Mouse (Mus musculus) forebrain, embryonic 13.5 days (tissue): Measurements from ENCODE around the gene Irf7. TPM values are rescaled to one million over a fixed set of nuclear protein-coding genes. Genes with fewer than 3 reads are reported as not detected.
A peak's percentile ranks its signal among the peaks of the same experiment; 100 is the strongest.

Source experiments
- ATAC-seq: fragments of 200-750 bp; cut with Nextera tagmentation; 2 replicates; pipeline ENCODE4 v1.8.0; 2017
- H3K27ac ChIP-seq: fragments of 300-500 bp; sonication (generic); 2 replicates; pipeline ENCODE4 v1.5.1; 2015; ENCODE audit warnings: inconsistent platforms, mild to moderate bottlenecking, moderate library complexity
- H3K27me3 ChIP-seq: fragments of 300-500 bp; sonication (generic); 2 replicates; pipeline ENCODE4 v1.6.1; 2015; ENCODE audit warnings: mild to moderate bottlenecking, inconsistent platforms
- H3K36me3 ChIP-seq: fragments of 300-500 bp; sonication (generic); 2 replicates; pipeline ENCODE4 v1.6.1; 2015; ENCODE audit warnings: mild to moderate bottlenecking, inconsistent platforms; ENCODE audit not compliant: poor library complexity, severe bottlenecking
- H3K4me1 ChIP-seq: fragments of 300-500 bp; sonication (generic); 2 replicates; pipeline ENCODE4 v1.6.1; 2015; ENCODE audit warnings: inconsistent platforms
- H3K4me2 ChIP-seq: fragments of 300-500 bp; sonication (generic); 2 replicates; pipeline ENCODE4 v1.6.1; 2015; ENCODE audit warnings: inconsistent platforms, mild to moderate bottlenecking, moderate library complexity
- H3K4me3 ChIP-seq: fragments of 300-500 bp; sonication (generic); 2 replicates; pipeline ENCODE4 v1.5.1; 2015; ENCODE audit warnings: mild to moderate bottlenecking, inconsistent platforms
- H3K9ac ChIP-seq: fragments of 300-500 bp; sonication (generic); 2 replicates; pipeline ENCODE4 v1.6.1; 2015; ENCODE audit warnings: mild to moderate bottlenecking, inconsistent platforms
- H3K9me3 ChIP-seq: fragments of 300-500 bp; sonication (generic); replicated peaks from 2 replicates; pipeline ENCODE4 v1.6.1; 2016; ENCODE audit warnings: inconsistent platforms
- WGBS: fragments of 180-500 bp; shearing (Covaris S2); methylation state at CpG from one replicate; pipeline ENCODE4 v1.1.7; 2015; 5-methylcytosine and 5-hydroxymethylcytosine counted together
- polyA plus RNA-seq: library from polyadenylated mRNA; unstranded; fragments of >200 nt; fragmentation: Nextera tagmentation; extraction: Ambion mirVana; gene quantifications from 2 replicates; pipeline ENCODE4 v1.2.1, GENCODE M21; 2015

Irf7 gene
- polyA plus RNA-seq, 1 experiment from 2014 or later = 1.1 TPM

DNA sequence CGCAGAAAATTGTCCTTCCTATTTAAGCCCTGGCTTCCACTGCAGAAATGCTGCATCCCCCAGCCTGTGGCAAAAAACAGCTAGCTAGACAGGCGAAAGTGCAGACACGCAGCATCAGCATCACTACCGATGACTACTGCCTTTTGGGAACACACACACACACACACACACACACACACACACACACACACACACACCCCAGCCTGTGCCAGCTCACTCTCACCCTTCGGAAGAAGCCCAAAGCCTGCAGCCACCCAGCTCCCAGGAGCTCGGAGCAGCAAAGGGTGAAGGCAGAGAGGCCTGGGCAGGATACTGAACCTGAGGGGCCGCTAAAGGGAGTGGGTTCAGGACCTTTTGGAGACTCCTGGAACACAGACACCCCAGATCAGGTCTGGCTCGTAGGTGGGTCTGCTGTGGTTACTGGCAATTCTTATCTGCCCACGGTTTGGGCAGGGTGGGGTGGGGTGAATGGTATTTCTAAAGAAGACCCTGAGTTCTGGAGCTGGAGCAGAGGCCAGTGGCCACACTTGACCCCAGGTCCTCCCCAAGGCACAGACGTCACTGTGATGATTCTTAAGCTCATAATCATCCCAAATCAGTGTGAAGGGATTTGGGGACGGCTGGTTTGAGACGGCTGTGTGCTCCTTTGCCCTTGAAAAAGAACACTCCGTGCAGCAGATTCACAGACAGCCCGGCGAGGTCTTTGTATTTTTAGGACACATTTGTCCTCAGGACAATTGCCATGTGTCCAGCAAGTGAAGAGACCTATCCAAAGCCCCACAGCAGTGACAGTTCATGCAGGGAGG lies 26.5 kb upstream of the Irf7 start:
- WGBS = 31% methylated on average over 15 of the region's 15 CpGs
- Histone ChIP-seq H3K4me2 (peak overlapping the region; percentile 95), H3K4me3 (peak overlapping the region; percentile 50), H3K9me3 (no peaks in the 10 kb centered on the region), H3K36me3 (peaks cover 13% of the 10 kb centered on the region), H3K27ac (no peak overlapping the region), H3K27me3 (peaks cover 63% of the 10 kb centered on the region), H3K9ac (peak overlapping the region; percentile 63; the same call in 1 of the 2 replicates), H3K4me1 (peaks cover 28% of the 10 kb centered on the region)
- 0 out of 2 replicates have a peak, but pooled peaks have one; percentile 6 for ATAC-seq

DNA sequence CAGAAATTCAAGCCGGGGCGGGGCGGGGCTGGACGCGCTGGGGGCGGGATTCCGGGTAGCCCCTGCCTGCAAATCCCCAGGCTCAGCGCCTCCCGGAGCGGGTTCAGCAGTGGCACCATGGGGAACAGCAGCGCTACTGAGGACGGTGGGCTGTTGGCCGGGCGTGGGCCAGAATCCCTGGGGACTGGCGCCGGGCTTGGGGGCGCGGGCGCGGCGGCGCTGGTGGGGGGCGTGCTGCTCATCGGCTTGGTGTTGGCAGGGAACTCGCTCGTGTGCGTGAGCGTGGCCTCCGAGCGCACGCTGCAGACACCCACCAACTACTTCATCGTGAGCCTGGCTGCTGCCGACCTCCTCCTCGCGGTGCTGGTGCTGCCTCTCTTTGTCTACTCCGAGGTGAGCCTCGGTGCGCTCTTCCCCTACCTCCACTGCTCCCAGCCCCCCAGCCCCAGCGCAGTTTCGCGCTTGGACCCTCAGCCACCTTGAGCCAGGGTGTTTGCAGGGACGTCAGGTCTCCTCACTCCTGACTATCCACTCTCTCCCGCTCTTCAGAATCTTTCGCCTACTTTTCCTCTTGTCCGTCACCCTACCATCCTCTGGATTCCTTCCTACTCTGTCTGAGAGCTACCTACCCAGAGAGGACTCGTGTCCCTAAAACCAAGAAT lies 25.8 kb upstream of the Irf7 start, which contains the start of gene Drd4:
Drd4 (plus strand) TSS at position 86 of the 662 bp plus-strand sequence.
- peaks cover 28% of the 10 kb centered on the region for H3K4me1 ChIP-seq
- no peaks in the 10 kb centered on the region for H3K9me3 ChIP-seq
- peaks cover 7% of the 10 kb centered on the region for H3K36me3 ChIP-seq
- H3K27me3 ChIP-seq = peaks cover 63% of the 10 kb centered on the region
- H3K27ac ChIP-seq = no peak within 1 kb of the TSS
- WGBS = 1% methylated on average over 43 of the region's 46 CpGs
- peak; percentile 83 for ATAC-seq
- peak within 1 kb of the TSS; percentile 63 for H3K9ac ChIP-seq
- peak within 1 kb of the TSS; percentile 50 for H3K4me3 ChIP-seq
- H3K4me2 ChIP-seq = peak within 1 kb of the TSS; percentile 95

DNA sequence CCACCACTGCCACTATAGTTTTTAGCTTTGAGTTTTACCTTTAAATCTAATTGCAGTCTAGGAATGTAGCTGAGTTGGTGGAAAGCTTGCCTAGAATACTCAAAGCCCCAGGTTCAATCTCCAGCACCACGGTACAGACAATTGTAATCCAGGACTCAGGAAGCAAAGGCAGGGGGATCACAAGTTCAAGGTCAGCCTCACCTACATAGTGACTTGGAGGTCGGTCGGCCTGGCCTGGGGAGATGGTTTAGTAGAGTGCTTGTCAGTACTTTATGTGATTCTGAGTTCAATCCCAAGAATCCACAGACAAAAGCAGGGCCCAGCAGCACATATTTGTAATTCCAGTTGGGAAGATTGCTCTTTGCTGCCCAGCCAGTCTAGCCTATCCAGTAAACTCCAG lies 21.8 kb upstream of the Irf7 start:
- 87% methylated on average over 3 of the region's 3 CpGs for WGBS
- ATAC-seq = no peak
- Histone ChIP-seq H3K4me3 (no peak overlapping the region), H3K27ac (no peak overlapping the region), H3K36me3 (no peaks in the 10 kb centered on the region), H3K9me3 (no peaks in the 10 kb centered on the region), H3K4me2 (no peak overlapping the region), H3K27me3 (peaks cover 31% of the 10 kb centered on the region), H3K4me1 (peaks cover 15% of the 10 kb centered on the region), H3K9ac (no peak overlapping the region)

DNA sequence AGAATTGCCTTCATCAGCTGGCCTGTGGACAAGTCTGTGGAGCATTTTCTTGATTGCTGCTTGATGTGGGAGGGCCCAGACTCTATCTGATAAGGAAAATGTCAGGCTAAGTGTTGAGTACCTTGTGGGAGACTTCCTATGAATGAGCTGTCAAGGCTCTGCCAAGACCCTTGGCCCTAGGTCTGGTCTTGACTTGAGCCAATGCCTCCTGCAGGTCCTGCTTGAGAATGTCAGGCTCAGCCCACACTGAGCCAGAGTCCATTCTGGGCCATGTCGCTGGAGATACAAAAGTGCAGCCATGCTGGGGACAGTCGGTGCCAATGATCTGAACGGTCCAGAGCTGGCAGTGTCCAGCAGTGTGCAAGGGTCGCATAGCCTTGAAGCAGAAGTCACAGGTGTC lies 16.5 kb upstream of the Irf7 start:
- Histone ChIP-seq H3K27ac (no peak overlapping the region), H3K36me3 (no peaks in the 10 kb centered on the region), H3K4me2 (no peak overlapping the region), H3K27me3 (peaks cover 19% of the 10 kb centered on the region), H3K9ac (no peak overlapping the region), H3K4me1 (peaks cover 20% of the 10 kb centered on the region; the same call in 1 of the 2 replicates), H3K4me3 (no peak overlapping the region), H3K9me3 (no peaks in the 10 kb centered on the region)
- no peak for ATAC-seq
- 86% methylated on average over 4 of the region's 4 CpGs for WGBS

DNA sequence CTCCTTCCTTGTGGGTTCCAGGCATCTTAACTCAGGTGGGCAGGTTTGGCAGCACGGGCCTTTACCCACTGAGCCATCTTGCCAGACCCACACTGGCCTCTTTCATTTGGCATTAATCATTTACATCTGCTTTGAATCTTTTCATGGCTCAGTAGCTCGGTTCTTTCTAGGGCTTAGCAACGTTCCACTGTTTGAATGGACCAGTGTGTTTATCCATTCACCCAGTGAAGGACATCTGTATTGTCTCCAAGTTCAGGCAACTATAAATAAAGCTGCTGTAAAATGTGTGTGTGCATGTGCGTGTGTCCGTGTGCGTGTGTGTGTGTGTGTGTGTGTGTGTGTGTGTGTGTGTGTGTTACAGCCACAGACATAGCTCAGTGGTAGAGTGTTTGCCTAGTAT lies 15.2 kb upstream of the Irf7 start:
- no peaks in the 10 kb centered on the region for H3K9me3 ChIP-seq
- ATAC-seq = peak; percentile 43
- WGBS = 33% methylated on average over 6 of the region's 6 CpGs
- peaks cover 24% of the 10 kb centered on the region for H3K27me3 ChIP-seq
- H3K4me3 ChIP-seq = no peak overlapping the region
- no peaks in the 10 kb centered on the region for H3K36me3 ChIP-seq
- H3K27ac ChIP-seq = no peak overlapping the region
- H3K4me1 ChIP-seq = peaks cover 20% of the 10 kb centered on the region; the same call in 1 of the 2 replicates
- no peak overlapping the region for H3K4me2 ChIP-seq
- H3K9ac ChIP-seq = no peak overlapping the region

DNA sequence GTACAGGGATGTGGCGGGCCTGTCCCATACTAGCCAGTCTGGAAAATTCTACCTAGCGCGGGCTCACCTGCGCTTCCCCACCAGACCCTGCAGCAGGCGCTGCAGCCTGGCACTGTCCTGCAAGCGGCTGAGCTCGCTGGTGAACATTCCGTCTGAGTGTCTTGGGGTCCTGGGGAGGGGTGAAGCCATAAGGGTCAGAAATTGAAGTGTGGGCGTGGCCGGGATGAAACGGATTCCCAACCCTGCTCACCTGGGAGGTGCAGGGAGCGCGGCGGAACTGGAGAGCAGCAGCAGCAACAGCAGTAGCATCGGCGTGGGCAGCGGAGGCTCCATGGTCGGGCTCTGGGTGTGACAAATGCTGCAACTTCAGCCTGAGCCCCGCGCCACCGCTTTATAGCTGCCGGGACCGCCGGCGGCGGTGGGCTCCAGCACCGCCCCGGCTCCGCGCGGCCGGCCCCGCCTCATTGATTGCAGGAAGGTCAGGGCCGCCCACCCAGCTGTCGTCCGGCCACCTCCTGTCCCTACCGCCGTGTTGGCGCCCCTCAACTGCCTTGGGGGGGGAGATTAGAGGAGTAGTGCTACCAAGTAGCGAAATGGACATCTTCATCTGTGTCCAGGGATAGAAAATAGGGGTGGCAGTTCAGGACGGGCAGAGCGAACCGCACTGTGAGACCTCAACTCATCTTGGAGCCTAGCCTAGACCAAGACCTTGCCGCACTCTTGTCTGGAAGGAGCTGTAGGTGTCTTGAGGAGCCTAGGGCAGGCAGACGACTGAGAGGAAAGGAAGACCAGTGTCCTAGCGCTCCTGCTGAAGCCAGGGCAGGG lies 12.7 kb upstream of the Irf7 start, which contains the start of gene Sct:
Sct (minus strand) TSS at position 368 of the 825 bp plus-strand sequence.
- ATAC-seq = peak; percentile 74
- no peak within 1 kb of the TSS for H3K27ac ChIP-seq
- peaks cover 24% of the 10 kb centered on the region for H3K27me3 ChIP-seq
- H3K9ac ChIP-seq = peak within 1 kb of the TSS; percentile 65
- 2% methylated on average over 46 of the region's 46 CpGs for WGBS
- H3K4me3 ChIP-seq = peak within 1 kb of the TSS; percentile 47
- no peaks in the 10 kb centered on the region for H3K36me3 ChIP-seq
- no peaks in the 10 kb centered on the region for H3K9me3 ChIP-seq
- peak within 1 kb of the TSS; percentile 92 for H3K4me2 ChIP-seq
- peaks cover 20% of the 10 kb centered on the region; the same call in 1 of the 2 replicates for H3K4me1 ChIP-seq

DNA sequence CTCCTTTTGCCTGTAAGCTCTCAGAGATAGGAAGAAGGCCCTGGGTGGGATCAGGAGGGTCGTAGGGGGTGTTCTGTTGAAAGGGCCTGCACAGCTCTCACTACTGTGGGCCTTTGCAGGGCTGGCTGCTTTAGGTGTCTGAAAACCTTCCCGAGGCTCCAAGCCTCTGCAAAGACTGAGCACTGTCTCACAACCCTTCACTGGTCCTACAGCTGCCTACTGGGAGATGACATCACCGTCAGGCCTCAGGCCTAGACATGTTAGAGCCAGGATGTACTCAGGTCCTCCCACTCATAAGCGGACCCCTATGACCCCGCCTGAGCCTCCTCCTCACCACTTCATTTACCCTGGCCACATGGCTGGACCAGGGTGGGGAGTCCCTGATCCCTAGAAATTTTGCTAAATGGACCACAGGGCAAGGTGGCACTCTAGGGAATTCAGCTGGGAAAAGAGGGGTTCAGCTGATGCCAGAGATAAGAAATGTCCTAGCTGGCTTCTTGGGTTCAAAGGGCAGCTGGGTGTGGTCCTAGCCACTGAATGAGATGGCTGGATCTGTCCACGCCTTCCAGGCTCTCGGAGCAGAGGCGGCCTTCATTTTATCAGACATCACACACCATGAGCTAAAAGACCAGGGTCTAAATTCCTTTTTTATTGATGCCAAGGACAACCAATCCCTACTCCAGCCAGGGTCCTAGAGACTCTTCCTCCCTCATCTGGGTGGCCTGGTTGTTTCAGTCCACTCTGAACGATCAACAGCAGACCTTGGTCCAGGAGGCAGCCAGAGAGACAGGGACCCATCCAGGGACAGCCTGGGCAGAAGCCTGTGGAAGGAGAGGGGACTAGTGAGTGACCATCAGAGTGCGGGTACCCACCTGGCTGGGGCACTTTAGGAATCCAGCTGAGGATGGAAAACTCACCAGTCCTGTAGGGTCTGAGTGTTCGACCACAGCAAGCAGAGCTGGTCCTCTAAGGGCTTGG lies 11.7 kb upstream of the Irf7 start:
- Histone ChIP-seq H3K9me3 (no peaks in the 10 kb centered on the region), H3K27ac (no peak overlapping the region), H3K27me3 (peaks cover 24% of the 10 kb centered on the region), H3K36me3 (no peaks in the 10 kb centered on the region), H3K4me2 (peak overlapping the region; percentile 92), H3K4me3 (no peak overlapping the region), H3K9ac (no peak overlapping the region), H3K4me1 (peaks cover 20% of the 10 kb centered on the region; the same call in 1 of the 2 replicates)
- no peak for ATAC-seq
- WGBS = 84% methylated on average over 11 of the region's 11 CpGs

DNA sequence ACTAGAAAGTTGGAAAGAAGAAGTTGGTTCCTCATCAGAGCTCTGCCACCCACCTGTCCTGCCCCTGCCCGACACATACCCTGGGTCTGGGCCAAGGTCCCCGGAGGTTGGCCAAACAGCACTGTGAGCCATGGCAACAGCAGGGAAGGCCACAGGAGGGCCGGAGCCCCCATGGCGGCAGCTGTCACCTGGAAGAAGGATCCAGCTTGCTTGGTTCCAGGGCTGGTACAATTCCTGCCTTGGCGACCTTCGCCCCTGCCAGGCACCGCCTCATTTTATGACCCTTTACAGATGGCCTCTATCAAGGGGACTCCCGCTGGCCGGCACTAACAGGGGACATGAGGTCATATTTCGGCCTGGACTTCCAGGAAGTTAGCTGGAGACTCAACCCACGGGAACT lies 10.3 kb upstream of the Irf7 start, which contains the start of gene Cdhr5:
Cdhr5 (minus strand) TSS at position 241 of the 400 bp plus-strand sequence.
- H3K4me2 ChIP-seq = no peak within 1 kb of the TSS
- peaks cover 24% of the 10 kb centered on the region for H3K27me3 ChIP-seq
- no peak within 1 kb of the TSS for H3K4me3 ChIP-seq
- WGBS = 83% methylated on average over 11 of the region's 11 CpGs
- no peak within 1 kb of the TSS for H3K27ac ChIP-seq
- peaks cover 15% of the 10 kb centered on the region; the same call in 1 of the 2 replicates for H3K4me1 ChIP-seq
- no peak for ATAC-seq
- H3K36me3 ChIP-seq = no peaks in the 10 kb centered on the region
- H3K9ac ChIP-seq = no peak within 1 kb of the TSS
- H3K9me3 ChIP-seq = no peaks in the 10 kb centered on the region

DNA sequence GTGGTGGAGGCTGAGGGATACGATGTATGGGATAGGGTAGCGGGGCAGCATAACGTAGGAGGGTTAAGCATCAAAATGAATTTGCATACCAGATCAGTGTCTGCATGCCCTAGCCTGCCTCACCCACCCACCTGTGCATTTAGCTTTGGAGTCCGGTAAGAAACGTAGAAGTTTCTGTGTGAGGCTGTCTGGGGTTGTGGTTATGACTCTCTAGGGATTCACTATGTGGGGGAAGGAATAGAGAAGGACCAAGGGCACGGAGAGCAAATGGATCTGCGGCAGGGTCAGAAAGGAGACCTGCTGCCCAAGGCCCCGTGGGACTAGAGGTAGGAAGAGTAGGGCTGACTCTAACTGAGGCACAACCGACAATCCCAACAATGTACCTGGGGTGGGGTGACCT lies 9.1 kb upstream of the Irf7 start:
- Histone ChIP-seq H3K4me1 (peaks cover 10% of the 10 kb centered on the region; the same call in 1 of the 2 replicates), H3K4me3 (no peak overlapping the region), H3K4me2 (no peak overlapping the region), H3K36me3 (no peaks in the 10 kb centered on the region), H3K9ac (no peak overlapping the region), H3K27ac (no peak overlapping the region), H3K9me3 (no peaks in the 10 kb centered on the region), H3K27me3 (peaks cover 24% of the 10 kb centered on the region)
- no peak for ATAC-seq
- WGBS = 85% methylated on average over 9 of the region's 9 CpGs

DNA sequence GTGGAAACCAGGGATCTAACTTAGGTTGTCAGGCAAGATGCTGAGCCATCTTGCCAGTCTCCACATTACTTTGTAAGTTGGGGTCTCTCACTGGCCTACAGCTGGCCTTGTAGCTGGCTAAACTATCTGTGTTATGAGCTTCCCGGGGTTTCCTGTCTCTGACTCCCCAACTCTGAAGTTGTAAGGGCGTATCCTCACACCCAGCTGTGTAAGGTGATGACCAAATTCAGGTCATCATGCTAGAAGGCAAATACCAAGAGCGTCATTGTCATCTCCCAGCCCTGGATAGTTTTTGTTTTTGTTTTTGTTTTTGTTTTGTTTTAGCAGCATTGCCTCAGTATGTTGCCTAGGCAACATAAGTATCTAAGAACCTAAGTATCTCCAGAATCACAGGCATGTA lies 4.3 kb upstream of the Irf7 start:
- no peak for ATAC-seq
- Histone ChIP-seq H3K27me3 (no peaks in the 10 kb centered on the region), H3K36me3 (no peaks in the 10 kb centered on the region), H3K4me1 (peaks cover 8% of the 10 kb centered on the region), H3K4me2 (no peak overlapping the region), H3K4me3 (no peak overlapping the region), H3K9ac (no peak overlapping the region), H3K9me3 (no peaks in the 10 kb centered on the region), H3K27ac (no peak overlapping the region)
- WGBS = 84% methylated on average over 3 of the region's 3 CpGs

DNA sequence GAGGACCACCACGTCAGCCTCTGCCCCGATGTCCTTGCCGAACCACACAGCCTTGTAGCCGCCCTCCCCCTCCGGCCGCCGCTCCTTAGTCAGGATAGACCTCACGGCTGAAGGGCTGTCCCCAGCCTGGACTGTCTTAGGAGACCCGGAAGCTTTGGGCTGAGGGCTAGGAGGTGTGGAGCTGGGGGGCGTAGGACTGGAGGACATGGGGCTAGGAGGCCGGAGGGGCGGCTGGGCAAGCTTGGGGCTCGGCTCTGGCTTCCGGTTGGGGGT lies 2.9 kb upstream of the Irf7 start:
- no peaks in the 10 kb centered on the region for H3K9me3 ChIP-seq
- H3K27ac ChIP-seq = no peak overlapping the region
- WGBS = 80% methylated on average over 14 of the region's 14 CpGs
- H3K4me2 ChIP-seq = no peak overlapping the region
- no peak overlapping the region for H3K4me3 ChIP-seq
- no peak overlapping the region for H3K9ac ChIP-seq
- no peaks in the 10 kb centered on the region for H3K27me3 ChIP-seq
- peaks cover 3% of the 10 kb centered on the region for H3K36me3 ChIP-seq
- peaks cover 12% of the 10 kb centered on the region for H3K4me1 ChIP-seq
- ATAC-seq = no peak
